Mouse (Mus musculus): ENCODE data around the gene Mthfd1l.

- TF ChIP-seq CTCF (IDR thresholded peaks at IDR 0.05; ENCODE audit: extremely low read depth, insufficient read depth, low read length) = no peak
- TF ChIP-seq POLR2A (IDR thresholded peaks at IDR 0.05; ENCODE audit: extremely low read depth, insufficient read depth, low read length) = no peak
These were observed 33.5 kb downstream of the Mthfd1l start for GRCm38 (mm10) chr10:4006296-4007015.
